Mouse (Mus musculus) intestine, embryonic 16.5 days (tissue): ENCODE measurements around the gene Zic1. TPM values are rescaled to one million over a fixed set of nuclear protein-coding genes. Genes with fewer than 3 reads are reported as not detected.

Source experiments
- ATAC-seq: fragments of 200-750 bp; cut with Nextera tagmentation; 2 replicates; pipeline ENCODE4 v1.8.0; 2017; ENCODE audit warnings: moderate TSS enrichment, moderate library complexity
- H3K27ac ChIP-seq: fragments of 300-500 bp; sonication (generic); 2 replicates; pipeline ENCODE4 v1.5.1; 2014; ENCODE audit warnings: mild to moderate bottlenecking, low read length
- H3K27me3 ChIP-seq: fragments of 300-500 bp; sonication (generic); replicated peaks from 2 replicates; pipeline ENCODE4 v1.6.1; 2014; ENCODE audit warnings: low read length, control low read depth, mixed read lengths; ENCODE audit not compliant: control insufficient read depth, insufficient read depth
- H3K36me3 ChIP-seq: fragments of 300-500 bp; sonication (generic); 2 replicates; pipeline ENCODE4 v1.6.1; 2014; ENCODE audit warnings: low read length, control low read depth; ENCODE audit not compliant: control insufficient read depth, insufficient read depth
- H3K4me1 ChIP-seq: fragments of 300-500 bp; sonication (generic); 2 replicates; pipeline ENCODE4 v1.6.1; 2014; ENCODE audit warnings: low read length, control low read depth, mixed read lengths; ENCODE audit not compliant: control insufficient read depth, insufficient read depth
- H3K4me2 ChIP-seq: fragments of 300-500 bp; sonication (generic); 2 replicates; pipeline ENCODE4 v1.6.1; 2014; ENCODE audit warnings: low read depth, low read length, control low read depth
- H3K4me3 ChIP-seq: fragments of 300-500 bp; sonication (generic); 2 replicates; pipeline ENCODE4 v1.5.1; 2014; ENCODE audit warnings: mild to moderate bottlenecking, low read length
- H3K9ac ChIP-seq: fragments of 300-500 bp; sonication (generic); 2 replicates; pipeline ENCODE4 v1.6.1; 2014; ENCODE audit warnings: low read depth, low read length
- H3K9me3 ChIP-seq: fragments of 300-500 bp; sonication (generic); 2 replicates; pipeline ENCODE4 v1.6.1; 2016; ENCODE audit warnings: low read length, control low read depth; ENCODE audit not compliant: control insufficient read depth
- WGBS: fragments of 180-500 bp; shearing (Covaris S2); extraction: QIAGEN DNeasy Blood & Tissue Kit; methylation state at CpG from one replicate; pipeline ENCODE4 v1.1.7; 2014; 5-methylcytosine and 5-hydroxymethylcytosine counted together
- polyA plus RNA-seq: library from polyadenylated mRNA; unstranded; fragments of >200 nt; fragmentation: Nextera tagmentation; extraction: Ambion mirVana; gene quantifications from 2 replicates; pipeline ENCODE4 v1.2.1, GENCODE M21; 2015

Gene Zic1
- polyA plus RNA-seq, 1 experiment from 2014 or later = not detected

DNA sequence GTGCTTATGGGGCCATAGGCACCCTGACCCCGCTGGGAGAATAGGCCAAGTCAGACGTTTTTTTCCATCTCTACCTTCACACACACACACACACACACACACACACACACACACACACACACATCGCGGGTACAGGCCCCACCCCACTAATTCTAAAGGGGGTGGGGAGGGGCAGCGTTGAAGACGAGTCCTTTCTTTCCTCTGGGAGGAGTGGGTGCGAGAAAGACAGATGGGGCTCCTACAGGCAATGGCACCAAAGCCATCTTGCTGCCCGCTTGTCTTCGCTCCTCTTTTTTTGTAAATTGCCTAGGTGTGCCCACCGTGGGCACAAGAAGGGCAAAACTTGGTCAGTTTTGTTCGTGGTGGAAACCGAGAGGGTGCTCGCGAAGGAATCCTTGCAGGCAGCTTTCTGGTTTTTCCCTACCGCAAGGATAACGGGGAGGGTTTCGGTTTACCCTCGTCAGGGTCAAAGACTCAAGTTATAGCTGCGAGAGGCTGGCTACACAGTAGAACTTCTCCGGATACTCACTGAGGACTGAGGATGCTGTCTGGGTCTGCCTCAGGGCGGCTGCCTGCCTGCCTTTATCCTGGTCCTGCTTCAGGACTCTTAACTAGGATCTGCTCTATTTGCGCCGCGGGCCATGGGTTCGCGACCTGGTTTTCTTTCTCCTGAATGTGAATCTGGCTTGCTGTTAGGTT lies 3.8 kb upstream of the Zic1 start:
- peaks cover 81% of the 10 kb centered on the region for H3K27me3 ChIP-seq
- no peak overlapping the region for H3K27ac ChIP-seq
- no peak overlapping the region for H3K4me3 ChIP-seq
- H3K9ac ChIP-seq = no peak overlapping the region
- no peaks in the 10 kb centered on the region for H3K9me3 ChIP-seq
- ATAC-seq = no peak
- H3K4me1 ChIP-seq = peaks cover 7% of the 10 kb centered on the region
- no peak overlapping the region for H3K4me2 ChIP-seq
- WGBS = 2% methylated on average over 26 of the region's 26 CpGs
- H3K36me3 ChIP-seq = no peaks in the 10 kb centered on the region

DNA sequence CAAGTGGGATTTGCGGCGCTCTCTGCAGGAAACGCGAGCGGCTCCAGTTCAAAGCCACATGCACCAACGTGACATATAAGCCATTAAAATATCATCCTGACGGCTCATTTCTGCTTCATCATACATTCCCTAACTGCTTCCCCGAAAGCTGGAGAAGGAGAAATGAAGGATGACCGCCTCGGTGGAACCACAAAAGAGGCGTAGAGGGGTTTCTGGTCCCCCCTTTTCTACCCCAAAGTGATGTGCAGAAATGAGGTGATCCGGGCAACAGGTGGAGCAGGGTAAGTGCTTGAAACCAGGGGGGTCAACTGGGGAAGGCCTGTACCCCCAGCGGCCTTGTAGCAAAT lies 3.3 kb upstream of the Zic1 start:
- 4% methylated on average over 13 of the region's 13 CpGs for WGBS
- no peak for ATAC-seq
- Histone ChIP-seq H3K9ac (no peak overlapping the region), H3K4me1 (peaks cover 10% of the 10 kb centered on the region), H3K27ac (no peak overlapping the region), H3K9me3 (no peaks in the 10 kb centered on the region), H3K27me3 (peaks cover 82% of the 10 kb centered on the region), H3K4me2 (no peak overlapping the region), H3K36me3 (no peaks in the 10 kb centered on the region), H3K4me3 (no peak overlapping the region)

DNA sequence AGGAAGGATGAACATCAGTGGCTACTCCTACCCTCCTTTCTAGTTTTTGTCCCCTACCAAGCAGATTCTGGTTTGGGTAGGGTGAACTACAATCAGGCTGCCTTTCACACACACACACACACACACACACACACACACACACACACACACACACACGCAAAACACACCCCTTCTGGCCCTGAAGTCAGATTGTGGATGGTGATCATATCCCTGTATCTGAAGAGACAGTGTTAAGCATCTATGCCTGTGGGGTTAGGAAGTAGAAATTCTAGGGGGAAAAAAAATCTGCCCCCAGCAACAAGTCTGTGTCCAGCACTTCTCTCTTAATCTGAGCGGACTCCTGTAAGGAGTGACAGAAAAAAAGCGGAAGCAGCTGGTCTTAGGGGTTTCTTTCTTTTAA lies 2.5 kb upstream of the Zic1 start:
- H3K4me2 ChIP-seq = no peak overlapping the region
- no peak overlapping the region for H3K27ac ChIP-seq
- H3K9ac ChIP-seq = no peak overlapping the region
- WGBS = 3% methylated on average over 3 of the region's 3 CpGs
- H3K36me3 ChIP-seq = no peaks in the 10 kb centered on the region
- H3K27me3 ChIP-seq = peaks cover 83% of the 10 kb centered on the region
- no peak overlapping the region for H3K4me3 ChIP-seq
- no peak for ATAC-seq
- peaks cover 10% of the 10 kb centered on the region for H3K4me1 ChIP-seq
- no peaks in the 10 kb centered on the region for H3K9me3 ChIP-seq

DNA sequence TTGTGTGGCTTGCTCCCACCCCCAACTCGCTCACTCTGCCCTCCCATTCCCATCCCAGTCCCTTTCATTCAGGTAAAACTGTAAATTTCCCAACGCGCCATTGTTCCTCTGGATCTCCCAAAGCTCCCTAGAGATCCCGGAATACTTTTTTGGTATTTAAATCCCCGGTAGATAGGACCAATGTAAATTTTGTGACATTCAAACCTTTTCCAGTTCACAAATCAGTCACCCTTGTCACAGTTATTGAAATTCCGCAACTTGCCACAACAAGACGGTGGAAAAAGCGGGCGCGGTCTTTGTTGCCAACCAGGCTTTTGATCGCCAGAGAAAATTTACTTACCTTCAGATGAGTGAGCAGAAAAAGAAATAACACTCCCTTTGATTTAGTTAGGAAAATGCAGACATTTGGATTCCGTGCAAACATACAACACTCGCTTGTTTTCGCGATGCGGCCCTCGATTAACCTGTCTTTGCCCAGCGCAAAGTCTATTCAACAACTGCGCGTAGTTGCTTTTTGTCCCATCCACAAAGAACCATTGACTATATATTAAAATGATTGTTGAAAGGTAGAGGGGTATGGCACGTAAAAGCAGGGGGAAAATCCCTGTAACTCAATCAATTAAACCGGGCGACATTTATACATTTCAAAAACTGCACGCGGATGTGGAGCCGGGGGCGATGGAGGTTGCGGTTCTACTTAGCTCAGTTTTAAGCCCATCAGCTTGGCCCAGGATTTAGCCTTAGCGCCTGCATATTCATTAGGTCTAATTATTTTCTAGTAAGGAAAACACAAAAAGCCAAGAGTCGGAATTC lies 1.6 kb upstream of the Zic1 start:
- H3K27ac ChIP-seq = no peak overlapping the region
- no peak overlapping the region for H3K9ac ChIP-seq
- H3K4me2 ChIP-seq = no peak overlapping the region
- 2% methylated on average over 30 of the region's 30 CpGs for WGBS
- peaks cover 12% of the 10 kb centered on the region for H3K4me1 ChIP-seq
- peaks cover 84% of the 10 kb centered on the region for H3K27me3 ChIP-seq
- H3K4me3 ChIP-seq = no peak overlapping the region
- no peaks in the 10 kb centered on the region for H3K36me3 ChIP-seq
- no peaks in the 10 kb centered on the region for H3K9me3 ChIP-seq
- ATAC-seq = no peak

DNA sequence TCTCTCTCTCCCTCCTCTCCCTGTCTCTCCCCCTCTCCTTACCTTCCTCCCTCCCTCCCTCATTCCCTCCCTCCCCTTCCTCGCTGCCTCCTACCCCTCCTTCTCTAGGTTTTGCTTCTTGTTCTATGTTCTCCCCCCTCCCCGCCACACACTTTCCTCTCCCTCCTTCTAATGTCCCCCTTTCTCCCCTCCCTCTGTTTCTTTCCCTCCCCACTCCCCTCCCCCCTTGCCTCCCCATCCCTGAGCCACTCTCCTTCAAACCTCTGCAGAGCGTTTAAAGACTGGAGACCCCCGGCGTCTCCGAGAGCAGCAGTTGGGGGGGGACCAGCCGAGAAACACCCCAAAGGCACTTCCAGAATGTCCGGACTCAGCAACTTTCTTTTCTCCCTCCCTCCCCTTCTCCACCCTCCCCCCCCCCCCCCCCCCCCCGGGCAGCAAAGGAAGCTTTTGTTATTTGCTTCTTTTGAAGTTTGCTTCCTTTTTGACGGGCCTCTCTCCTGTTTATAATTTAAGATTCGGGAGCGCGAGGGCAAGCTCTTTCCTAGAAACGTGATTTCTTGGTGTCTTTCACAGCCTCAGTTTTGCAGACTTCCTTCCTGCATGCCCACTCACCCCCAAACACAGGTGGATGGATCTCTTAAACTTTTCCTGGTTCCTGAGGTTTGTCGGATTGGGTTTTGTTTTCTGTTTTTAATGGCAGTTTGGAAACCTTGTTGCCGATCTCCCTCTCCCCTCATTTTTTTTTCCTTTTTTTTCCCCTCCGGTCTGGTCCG lies 802 bp upstream of the Zic1 start:
- Histone ChIP-seq H3K4me2 (no peak overlapping the region), H3K36me3 (no peaks in the 10 kb centered on the region), H3K27ac (no peak overlapping the region), H3K4me1 (peaks cover 15% of the 10 kb centered on the region), H3K4me3 (no peak overlapping the region), H3K9ac (no peak overlapping the region), H3K9me3 (no peaks in the 10 kb centered on the region), H3K27me3 (peaks cover 85% of the 10 kb centered on the region)
- 1% methylated on average over 18 of the region's 18 CpGs for WGBS
- ATAC-seq = no peak

DNA sequence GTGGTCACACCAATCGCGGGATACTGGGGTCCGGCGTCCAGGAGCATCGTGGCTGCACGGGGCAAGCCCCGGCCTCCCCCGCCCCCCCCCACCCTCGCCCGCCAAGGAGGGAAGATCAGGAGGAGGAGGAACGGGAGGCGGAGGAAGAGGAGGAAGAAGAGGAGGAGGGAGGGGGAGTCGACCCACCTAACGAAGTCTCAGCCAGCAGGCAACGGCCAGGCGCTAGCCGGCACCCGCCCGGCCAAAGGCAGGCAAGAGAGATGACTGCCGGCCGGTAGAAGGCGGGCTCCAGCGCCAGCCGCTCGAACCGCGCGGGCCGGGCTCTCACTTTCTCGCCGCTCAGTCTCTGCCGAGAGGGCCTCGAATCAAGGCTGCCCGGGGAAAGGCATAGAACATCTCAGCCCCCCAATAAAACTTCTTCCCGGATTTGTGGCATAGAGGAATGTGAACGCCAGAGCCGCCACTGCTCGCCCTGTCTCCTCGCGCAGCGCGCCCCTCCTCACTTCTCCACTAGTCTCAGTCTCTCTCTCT lies 574 bp downstream of the Zic1 start:
- WGBS = under 1% methylated on average over 39 of the region's 42 CpGs
- peak; percentile 64 for ATAC-seq
- peaks cover 15% of the 10 kb centered on the region for H3K4me1 ChIP-seq
- no peak overlapping the region for H3K9ac ChIP-seq
- H3K4me3 ChIP-seq = peak overlapping the region; percentile 39
- peaks cover 80% of the 10 kb centered on the region for H3K27me3 ChIP-seq
- no peak overlapping the region for H3K27ac ChIP-seq
- H3K4me2 ChIP-seq = peak overlapping the region; percentile 45; the same call in 1 of the 2 replicates
- no peaks in the 10 kb centered on the region for H3K36me3 ChIP-seq
- H3K9me3 ChIP-seq = no peaks in the 10 kb centered on the region

DNA sequence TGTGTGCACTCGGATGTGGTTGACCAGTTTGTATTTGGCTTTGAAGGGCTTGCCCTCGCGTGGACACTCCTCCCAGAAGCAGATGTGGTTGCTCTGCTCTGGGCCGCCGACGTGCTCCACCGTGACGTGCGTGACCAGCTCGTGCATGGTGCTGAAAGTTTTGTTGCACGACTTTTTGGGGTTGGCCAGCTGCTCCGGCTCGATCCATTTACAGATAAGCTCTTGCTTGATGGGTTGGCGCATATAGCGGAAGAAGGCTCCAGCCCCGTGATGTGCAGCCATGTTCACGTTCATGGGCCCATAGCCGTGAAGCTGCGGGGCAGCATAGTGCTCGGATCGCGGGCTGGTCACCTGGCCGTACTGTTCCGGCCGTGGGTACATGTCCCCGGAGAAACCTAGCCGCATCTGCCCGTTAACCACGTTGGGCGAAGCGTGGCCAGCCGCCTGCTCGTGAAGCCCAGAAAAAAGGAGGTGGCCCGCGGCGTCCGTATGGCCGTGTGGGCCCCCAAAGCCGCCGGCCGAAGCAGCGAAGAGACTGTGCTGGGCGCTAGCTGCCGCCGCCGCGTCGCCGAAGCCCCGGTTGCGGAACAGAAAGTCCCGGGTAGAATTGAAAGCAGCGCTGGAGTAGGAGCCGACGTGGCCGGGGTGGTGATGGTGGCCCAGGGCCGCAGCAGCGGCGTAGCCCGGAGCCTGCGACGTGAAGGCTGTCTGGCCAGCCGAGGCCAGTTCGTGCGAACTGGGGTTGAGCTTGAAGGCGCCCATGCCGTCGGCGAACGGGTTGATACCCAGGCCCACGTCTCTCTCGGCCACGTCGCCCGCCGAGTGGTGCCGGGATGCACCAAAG lies 1.3 kb downstream of the Zic1 start:
- peaks cover 15% of the 10 kb centered on the region for H3K4me1 ChIP-seq
- H3K9me3 ChIP-seq = no peaks in the 10 kb centered on the region
- no peak overlapping the region for H3K9ac ChIP-seq
- no peaks in the 10 kb centered on the region for H3K36me3 ChIP-seq
- H3K27me3 ChIP-seq = peaks cover 77% of the 10 kb centered on the region
- no peak overlapping the region for H3K27ac ChIP-seq
- peak overlapping the region; percentile 45 for H3K4me2 ChIP-seq
- under 1% methylated on average over 77 of the region's 77 CpGs for WGBS
- ATAC-seq = peak; percentile 30
- peak overlapping the region; percentile 39 for H3K4me3 ChIP-seq

DNA sequence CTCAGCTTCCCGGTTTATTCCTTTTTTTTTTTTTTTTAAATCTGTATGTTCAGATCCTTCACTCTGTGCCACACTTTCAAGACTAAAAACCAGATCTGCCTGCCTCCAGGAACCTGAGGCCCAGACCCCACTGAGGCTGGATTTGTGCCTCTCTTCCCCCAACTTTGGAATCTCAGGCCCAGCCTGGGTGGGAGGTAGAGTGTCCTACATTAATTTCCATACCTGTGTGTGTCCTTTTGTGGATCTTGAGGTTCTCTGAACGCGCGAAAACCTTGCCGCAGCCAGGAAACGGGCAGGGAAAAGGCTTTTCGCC lies 1.8 kb downstream of the Zic1 start:
- Histone ChIP-seq H3K36me3 (no peaks in the 10 kb centered on the region), H3K27me3 (peaks cover 73% of the 10 kb centered on the region), H3K9ac (no peak overlapping the region), H3K4me1 (peaks cover 15% of the 10 kb centered on the region), H3K4me3 (no peak overlapping the region), H3K9me3 (no peaks in the 10 kb centered on the region), H3K27ac (no peak overlapping the region), H3K4me2 (no peak overlapping the region)
- ATAC-seq = no peak
- WGBS = 2% methylated on average over 7 of the region's 7 CpGs
